Mouse (Mus musculus) frontal cortex, adult (tissue): ENCODE measurements at regions not wholly inside any gene's neighbourhood (a gene's known extent, or its start where the extent isn't known, plus 50 kb on each side); places are given as distances from the start of the nearest gene placed in this dataset.

Experiments
- ATAC-seq: cut with Nextera tagmentation; 2 replicates; pipeline ENCODE4 v1.9.2; 2017; ENCODE audit warnings: mild to moderate bottlenecking, moderate library complexity, mixed read lengths; ENCODE audit not compliant: low TSS enrichment

DNA sequence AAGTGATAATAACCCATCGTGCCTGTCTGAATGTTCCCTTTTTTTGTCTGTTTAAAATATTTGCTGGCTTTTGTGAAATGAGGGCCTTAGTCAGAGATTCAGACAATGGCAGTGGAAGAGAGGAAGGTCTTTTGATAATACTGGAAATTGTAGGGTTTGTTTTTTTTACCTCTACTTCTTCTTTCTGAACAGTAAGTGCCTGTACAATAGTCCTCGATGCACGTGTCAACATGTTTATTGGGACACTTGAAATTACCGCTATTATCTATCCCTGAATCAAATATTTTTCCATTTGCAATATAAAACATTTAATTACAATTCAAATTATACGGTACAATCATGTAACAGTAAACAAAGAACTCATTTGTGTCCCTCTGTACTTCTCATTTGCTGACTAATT is 733.5 kb downstream of the Fam19a2 start:
- ATAC-seq, result no peak

DNA sequence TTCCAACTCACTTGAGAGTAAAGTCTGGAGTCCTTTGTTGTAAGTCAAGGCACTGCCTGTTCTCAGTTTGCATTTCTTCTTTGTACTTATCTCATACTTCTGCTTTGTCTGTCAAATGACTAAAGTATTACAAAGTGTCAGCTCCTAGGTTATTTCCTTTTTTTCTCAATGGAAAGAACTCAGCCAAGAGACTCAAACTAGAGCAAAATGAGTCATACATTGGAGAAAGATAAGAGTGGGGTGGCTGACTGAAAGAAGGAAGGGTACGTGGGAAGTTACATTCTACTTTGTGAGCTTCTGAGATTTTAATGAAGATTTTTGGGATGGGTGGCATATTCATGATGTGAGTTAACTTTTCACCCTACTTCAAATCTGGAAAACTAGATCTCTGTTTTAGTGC is 735.2 kb downstream of the Fam19a2 start:
- peak; percentile 83 for ATAC-seq

GRCm38 (mm10) chr10:124045031-124045430 is 781.2 kb downstream of the Fam19a2 start:
- no peak for ATAC-seq

DNA sequence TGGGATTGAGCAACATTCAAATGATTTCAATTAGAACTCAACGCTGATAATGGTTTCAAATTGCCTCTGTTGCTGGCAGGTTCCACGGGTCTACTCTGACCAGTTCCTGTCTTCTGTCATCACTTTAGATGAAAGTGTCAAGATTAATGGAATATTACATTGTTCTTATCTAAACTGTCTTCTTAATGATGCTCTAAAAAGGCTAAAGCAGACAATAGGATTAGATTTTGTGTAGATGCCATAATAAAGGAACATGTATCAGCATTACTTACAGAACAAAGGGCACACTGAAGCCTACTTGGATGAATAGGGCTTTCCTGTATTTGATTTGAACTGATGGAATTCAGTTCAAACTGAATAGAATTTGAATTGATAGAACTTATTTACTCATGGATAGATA is 782.0 kb downstream of the Fam19a2 start:
- no peak for ATAC-seq

DNA sequence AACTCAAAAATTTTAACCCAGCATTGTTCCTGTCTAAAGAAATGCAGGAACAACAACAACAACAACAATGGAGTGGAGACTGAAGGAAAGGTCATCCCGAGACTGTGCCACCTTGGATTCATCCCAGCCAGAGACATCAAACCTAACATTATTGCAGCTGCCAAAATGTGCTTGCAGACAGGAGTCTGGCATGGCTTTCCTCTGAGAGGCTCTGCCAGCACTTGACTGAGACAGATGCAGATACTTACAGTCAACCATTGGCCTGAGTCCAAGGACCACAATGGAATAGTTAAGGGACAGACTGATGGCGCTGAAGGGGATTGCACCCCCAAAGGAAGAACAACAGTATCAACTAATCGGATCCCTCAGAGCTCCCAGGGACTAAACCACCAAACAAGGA is 819.0 kb downstream of the Fam19a2 start:
- no peak for ATAC-seq

GRCm38 (mm10) chr10:124090547-124090946 is 826.8 kb downstream of the Fam19a2 start:
- ATAC-seq, result no peak

DNA sequence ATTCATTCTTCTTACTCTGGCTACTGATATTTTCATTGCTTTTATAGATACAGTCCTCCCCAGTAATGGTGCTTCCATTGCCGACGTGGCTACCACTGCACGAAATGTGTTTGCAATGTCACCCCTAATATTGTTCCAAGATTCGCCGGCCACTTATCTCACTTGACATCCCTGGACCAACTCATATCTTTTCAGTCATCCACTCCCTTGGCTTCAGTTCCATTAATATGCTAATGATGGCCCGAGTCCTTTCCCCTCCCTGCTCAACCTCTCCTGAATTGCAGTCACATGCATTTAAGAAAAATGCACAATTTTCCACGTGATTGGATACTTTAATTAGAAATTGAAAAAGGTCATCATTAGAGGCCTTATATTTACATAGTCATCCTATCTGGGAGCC is 827.6 kb downstream of the Fam19a2 start:
- ATAC-seq, result no peak

DNA sequence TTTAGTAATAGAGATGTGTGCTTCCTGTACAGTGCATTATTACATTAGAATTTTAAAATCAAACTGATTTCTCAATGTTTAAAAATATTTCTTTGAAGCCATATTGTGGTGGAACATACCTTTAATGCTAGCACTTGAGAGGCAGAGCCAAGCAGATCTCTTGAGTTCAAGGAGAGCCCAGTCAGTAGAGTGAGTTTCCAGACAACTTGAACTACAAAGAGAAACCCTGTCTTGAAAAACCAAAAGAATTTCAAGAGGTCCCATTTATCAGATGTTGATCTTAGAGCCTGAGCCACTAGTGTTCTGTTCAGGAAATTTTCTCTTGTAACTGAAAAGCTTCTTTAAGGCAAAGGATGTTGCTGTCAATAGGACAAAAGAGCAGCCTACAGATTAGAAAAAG is 855.8 kb downstream of the Fam19a2 start:
- no peak for ATAC-seq

GRCm38 (mm10) chr10:124138456-124138855 is 874.7 kb downstream of the Fam19a2 start:
- ATAC-seq, result peak; percentile 86

- ATAC-seq, result no peak
Measured at GRCm38 (mm10) chr10:124142336-124142735, 878.5 kb downstream of the Fam19a2 start.

DNA sequence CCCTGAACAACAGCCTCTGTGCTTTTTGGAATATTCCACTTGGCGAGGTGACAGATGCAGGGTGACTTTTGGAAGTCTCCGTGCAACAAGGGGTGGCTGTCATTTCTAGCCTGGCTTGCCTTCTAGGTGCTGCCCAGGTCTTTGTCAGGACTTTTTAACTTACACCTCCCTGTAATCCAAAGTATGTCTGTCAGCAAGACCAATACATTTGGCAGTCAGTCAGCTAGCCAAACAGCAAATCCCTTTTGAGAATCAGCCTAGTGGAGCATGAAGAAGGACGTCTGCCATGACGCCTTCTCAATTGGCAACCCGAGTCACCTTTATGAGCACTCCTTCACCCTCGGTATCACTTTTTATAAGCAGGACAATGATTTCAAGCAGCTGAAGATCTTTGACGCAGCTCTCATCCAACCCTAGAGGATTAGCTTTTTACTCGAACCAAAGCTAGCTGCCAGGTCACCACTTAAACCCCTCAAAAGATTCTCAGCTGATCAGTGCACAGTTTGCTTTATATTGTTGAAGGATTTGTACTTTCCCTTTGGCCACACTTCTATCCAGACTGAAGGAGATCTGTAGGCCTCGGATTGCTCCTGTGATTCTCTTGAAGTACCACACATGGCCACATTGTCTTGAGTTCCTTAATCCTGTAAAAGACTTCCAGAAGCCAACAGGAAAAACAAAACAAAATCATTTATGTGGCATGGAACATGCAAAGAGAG is 883.1 kb downstream of the Fam19a2 start:
- no peak for ATAC-seq

GRCm38 (mm10) chr10:124163441-124163840 is 899.6 kb downstream of the Fam19a2 start:
- no peak for ATAC-seq

- no peak for ATAC-seq
Measured at GRCm38 (mm10) chr10:124175598-124175997, 911.8 kb downstream of the Fam19a2 start.

DNA sequence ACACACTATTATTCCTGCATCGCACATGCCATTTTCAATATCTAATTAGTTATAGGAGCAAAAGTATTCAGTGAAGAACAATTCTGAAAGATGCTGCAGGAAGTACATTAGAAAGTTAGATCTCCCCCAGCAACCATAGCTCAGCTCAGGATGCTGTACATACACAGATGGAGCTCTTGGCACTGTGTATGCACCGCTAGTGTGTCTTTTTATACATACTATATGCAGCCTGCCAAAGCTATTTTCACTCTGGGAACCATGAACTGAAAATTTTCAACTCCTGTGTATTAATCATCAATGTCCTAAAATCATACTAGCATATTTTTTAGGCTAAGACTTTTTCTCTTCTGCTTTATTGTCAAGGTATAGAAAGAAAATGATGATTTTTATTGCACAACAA is 944.5 kb downstream of the Fam19a2 start:
- peak; percentile 99 for ATAC-seq

DNA sequence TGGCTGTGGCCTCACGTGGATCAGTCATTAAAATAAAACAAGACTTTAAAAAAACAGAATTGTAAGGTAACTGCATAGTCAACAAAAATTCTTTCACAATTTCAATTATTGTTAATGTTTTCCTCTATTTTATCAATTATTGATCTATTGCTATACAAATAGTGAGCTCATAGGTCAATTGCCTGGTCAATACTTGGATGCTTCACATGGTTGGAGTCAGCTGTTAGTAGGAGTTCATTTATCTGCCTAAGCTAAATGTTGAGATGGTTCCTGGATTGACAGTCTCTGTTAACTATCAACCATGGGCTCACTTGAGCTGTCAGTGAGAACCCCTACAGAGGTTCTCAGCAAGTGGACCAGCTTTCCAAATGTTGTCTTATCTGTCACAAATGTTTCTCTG is 955.7 kb downstream of the Fam19a2 start:
- ATAC-seq, result no peak

- peak; percentile 52; the same call in 1 of the 2 replicates for ATAC-seq
Measured at GRCm38 (mm10) chr10:124222068-124222467, 958.3 kb downstream of the Fam19a2 start.

GRCm38 (mm10) chr10:124227061-124227460 is 963.3 kb downstream of the Fam19a2 start:
- ATAC-seq, result no peak

DNA sequence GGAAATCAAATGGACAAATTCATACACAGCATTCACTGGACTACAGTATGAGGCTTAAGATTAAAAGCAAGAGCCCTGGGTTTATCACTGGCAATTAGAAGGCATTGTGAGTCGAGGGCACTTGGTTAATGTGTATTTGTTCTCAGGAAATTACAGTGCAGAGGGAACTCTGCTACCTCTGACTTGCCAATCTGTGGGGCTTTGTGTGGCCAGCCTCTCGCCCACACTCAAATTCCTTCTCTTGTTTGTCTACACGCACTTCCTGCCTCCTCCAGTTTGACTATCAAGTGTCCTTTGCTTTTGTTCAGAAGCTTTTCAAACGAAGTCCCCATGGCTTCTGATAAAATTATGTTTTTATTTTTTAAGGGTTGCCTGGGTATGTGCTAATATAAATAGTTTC is 985.6 kb downstream of the Fam19a2 start:
- no peak for ATAC-seq

GRCm38 (mm10) chr10:124250004-124250403 is 986.2 kb downstream of the Fam19a2 start:
- peak; percentile 65 for ATAC-seq

DNA sequence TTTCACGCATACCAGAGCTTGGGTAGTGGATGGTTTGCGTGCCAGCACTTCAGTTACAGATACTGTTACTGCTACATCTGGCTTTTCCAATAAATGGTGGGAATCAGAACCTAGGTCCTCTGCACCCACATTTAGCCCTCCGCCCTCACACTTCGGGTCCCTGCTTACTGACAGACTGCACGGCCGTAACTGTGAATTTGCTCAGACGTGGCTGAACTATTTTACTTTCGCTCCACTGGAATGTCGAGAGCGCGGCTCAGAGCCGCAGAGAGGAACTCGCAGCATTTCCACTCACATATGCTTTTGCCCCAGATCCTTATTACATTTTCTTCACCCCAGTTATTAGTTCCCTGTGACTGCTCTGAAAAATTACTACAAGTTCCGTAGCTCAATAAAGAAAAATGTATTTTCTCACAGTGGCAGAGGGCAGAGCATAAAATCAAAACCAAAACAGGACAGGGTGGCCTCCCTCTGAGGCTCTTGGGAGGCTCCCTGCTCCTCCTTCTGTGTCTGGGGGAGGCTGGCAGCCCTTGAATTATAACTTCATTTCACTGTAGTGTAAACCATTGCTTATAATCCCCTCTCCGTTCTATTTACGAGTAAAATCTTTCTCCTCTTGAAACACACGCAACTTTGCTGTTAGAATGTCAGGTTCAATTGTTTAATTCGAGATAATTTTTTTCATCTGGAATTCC is 1024.7 kb downstream of the Fam19a2 start:
- ATAC-seq, result no peak; the same call in 1 of the 2 replicates

DNA sequence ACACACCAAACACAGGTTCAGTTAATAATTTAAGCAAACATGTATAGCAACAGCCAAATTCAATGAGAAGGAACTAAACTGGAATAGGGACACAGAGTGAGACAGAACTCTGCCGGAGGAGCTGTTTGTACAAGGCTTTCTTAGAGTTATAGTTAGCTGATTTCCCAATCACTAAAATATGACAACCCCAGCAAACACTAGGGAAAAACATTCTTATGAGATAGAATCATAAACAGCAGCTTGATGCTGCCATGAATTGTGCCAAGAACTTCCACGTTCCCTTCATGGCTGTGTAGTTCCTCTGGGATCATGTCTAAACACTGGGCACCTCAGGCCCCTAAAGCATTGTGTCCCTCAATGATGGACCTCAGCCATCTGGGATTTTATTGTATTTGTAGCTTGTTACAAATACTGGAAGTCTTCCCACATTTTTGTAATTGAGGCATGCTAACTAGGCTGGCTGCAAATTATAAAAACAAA is 1033.4 kb downstream of the Fam19a2 start:
- ATAC-seq, result no peak

DNA sequence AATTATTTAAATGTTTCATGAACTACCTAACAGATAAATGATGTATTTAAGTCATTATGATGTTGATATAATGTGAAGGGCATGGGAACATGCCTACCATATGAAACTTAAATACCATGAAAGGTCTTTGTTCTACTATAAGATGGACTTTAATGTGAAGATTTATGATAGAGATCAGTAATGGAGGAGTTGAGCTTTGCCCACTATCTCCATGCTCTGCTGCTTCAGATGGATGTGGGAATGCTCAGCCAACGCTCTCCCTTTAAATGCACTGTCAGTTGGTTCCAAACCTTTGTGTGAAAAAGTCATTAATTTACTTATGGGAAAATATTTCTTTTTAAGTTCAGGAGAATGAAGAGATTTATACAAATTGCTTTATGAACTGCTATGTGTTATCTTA is 1040.9 kb downstream of the Fam19a2 start:
- no peak for ATAC-seq

GRCm38 (mm10) chr10:124305644-124306043 is 1041.8 kb downstream of the Fam19a2 start:
- no peak for ATAC-seq
